Mouse (Mus musculus) layer of hippocampus, adult 8-10 months (tissue): ENCODE data around the gene Kcnt1. TPM values are rescaled to one million over a fixed set of nuclear protein-coding genes. Genes with fewer than 3 reads are reported as not detected.
"Not testable (repeated sequence)": the region's sequence is repeated elsewhere in the genome, so short reads cannot be mapped to it uniquely, and the experiment has no call there.

ENCODE experiments used
- DNase-seq, 2 experiments: peaks; one replicate each; pipeline ENCODE4 v3.0.0; 2022; ENCODE audit warnings: low spot score in 2 of 2
- total RNA-seq, 4 experiments: library from RNA; stranded (reverse); gene quantifications; 2 replicates each; pipeline ENCODE4 v1.2.4; 2022

The Kcnt1 gene
- 10 to 100 TPM; 51.4 to 62.1 (median 53.9) TPM for total RNA-seq

- no peak for DNase-seq
Observed at GRCm38 (mm10) chr2:25863337-25864131, at the start of gene Kcnt1. Gene Kcnt1 (plus strand): TSS chr2:25863734.

DNA sequence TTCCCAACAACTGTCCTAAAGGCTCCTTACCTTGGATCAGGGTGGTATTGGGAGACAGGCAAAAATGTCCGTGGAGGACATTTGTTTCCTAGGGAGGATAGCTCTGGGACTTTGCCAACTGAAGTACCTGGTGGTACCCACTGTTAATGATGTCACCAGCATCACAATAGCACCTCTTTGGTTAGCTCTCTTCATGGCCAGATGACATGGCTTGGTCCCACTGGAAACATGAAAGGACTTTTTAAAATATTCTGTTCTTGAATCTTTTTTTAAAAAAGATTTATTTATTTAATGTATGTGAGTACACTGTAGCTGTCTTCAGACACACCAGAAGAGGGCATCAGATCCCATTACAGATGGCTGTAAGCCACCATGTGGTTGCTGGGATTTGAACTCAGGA is 47.8 kb upstream of the Kcnt1 start, which contains the start of gene Glt6d1:
TSS of gene Glt6d1 (minus strand) at position 101 of the 400 bp plus-strand sequence.
- not testable (repeated sequence) for DNase-seq

DNA sequence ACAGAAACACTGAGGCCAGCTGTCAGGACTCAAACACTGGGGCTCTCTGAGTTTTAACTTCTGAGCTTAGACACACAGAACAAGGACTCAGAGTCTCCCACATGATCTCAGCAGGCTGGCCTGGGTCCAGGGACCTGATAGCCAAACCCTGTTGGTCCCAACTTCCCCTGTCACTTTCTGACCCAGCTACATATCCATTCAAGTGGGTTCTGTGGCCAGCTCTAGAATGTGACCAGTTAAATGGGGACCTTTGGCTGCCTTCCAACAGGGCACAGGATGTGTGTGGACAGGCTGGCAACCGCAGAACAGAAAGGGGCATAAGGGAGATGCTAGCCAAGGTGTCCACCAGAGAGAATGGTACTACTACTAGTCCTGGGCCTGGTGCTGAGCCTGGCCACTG is 40.7 kb upstream of the Kcnt1 start, which contains the start of gene Lcn9:
TSS of gene Lcn9 (plus strand) at position 348 of the 400 bp plus-strand sequence.
- DNase-seq = no peak

- DNase-seq = no peak
Observed at GRCm38 (mm10) chr2:25824751-25825150, 38.8 kb upstream of the Kcnt1 start.

GRCm38 (mm10) chr2:25828344-25828947 is 35.1 kb upstream of the Kcnt1 start:
- DNase-seq = no peak

GRCm38 (mm10) chr2:25830786-25831185 is 32.7 kb upstream of the Kcnt1 start:
- no peak for DNase-seq

DNA sequence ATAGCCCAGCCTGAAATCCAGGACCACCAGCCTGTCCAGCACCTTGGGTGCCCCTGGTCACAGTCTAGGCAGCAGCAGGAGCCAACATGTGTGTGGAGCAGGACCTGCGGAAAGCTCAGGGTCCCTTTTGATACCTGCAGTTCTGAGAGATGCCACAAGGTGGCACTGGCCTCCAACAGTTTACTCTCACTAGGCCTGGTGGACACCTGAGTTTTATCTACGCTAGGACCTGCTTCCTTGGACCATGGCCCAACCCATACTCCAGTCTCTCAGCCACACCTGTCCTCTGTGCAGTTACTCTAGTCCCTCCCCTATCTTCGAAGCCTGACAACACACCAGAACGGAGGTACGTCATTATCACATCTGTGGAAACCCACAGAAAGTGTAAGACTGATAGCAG is 27.2 kb upstream of the Kcnt1 start:
- peak; percentile 47 to 84 for DNase-seq

- DNase-seq = no peak
Observed at GRCm38 (mm10) chr2:25842161-25842560, 21.4 kb upstream of the Kcnt1 start.

- DNase-seq = peak; percentile 44 to 64
Observed at GRCm38 (mm10) chr2:25842758-25843157, 20.8 kb upstream of the Kcnt1 start.

DNA sequence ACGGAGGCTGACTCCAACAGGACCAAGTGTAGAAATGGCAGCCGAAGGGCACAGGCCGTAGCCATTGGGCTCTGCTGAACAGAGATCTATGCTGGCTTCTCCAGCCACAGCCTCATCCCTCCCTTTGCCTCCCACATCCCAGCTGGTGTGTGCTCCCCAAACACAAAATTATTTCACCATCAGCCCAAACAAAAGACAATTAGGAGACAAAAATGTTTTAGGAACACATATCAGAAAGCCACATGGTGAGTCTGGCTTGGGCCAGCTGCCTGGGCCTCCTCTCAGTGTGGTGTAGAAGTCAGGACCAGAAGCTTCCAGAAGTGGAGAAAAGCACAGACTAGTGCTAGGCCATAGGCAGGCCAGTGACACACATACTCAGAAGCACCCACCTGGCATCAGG is 19.4 kb upstream of the Kcnt1 start:
- peak in 1 of 2 experiments; percentile 38 for DNase-seq

GRCm38 (mm10) chr2:25846516-25846915 is 17.0 kb upstream of the Kcnt1 start:
- DNase-seq = no peak

DNA sequence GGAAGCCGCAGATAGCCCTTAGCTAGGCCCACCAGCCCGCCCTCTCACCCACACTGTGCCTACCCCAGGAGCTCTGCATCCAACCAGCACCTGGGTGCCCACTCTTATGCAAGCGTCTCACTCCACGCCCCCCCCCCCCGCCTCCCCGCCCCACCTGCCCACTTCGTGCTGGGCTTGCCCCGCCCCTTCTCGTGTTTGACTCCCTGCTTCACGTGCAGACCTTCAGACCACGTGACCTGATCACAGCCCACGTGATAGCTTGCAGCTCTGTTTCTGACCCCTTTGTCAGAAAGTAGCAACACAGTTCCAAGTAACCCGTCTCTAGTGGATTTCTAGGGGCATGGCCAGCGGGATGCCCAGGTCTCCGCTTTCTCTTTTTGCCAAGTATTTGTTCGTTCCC is 16.3 kb upstream of the Kcnt1 start, which contains the start of gene Sohlh1:
TSS of gene Sohlh1 (minus strand) at position 23 of the 400 bp plus-strand sequence.
- DNase-seq = no peak

DNA sequence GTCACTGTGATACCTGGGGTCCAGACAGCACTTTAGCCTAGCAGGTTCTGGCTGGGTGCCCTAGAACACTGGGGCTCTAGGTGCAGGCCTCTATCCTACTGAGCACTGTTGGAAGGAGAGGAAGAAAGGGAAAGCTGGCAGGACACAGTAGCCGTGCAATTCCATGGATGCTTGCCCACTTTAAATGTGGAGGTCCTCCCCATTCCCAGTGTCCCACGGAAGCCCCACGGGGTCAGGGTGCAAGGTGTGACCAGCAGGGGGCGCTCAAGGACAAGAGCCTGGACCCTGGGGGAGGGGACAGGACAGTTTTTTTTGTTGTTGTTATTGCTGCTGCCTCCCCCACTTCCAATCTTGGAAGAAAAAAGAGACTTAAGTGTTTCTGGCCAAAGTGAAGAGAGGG is 13.2 kb upstream of the Kcnt1 start:
- no peak for DNase-seq

GRCm38 (mm10) chr2:25852626-25853025 is 10.9 kb upstream of the Kcnt1 start:
- DNase-seq = peak; percentile 31 to 58

GRCm38 (mm10) chr2:25853998-25854397 is 9.5 kb upstream of the Kcnt1 start:
- DNase-seq = no peak

GRCm38 (mm10) chr2:25859891-25860290 is 3.6 kb upstream of the Kcnt1 start:
- DNase-seq = no peak

GRCm38 (mm10) chr2:25862038-25862437 is 1.5 kb upstream of the Kcnt1 start:
- no peak for DNase-seq

- DNase-seq = no peak
Observed at GRCm38 (mm10) chr2:25862696-25863270, 751 bp upstream of the Kcnt1 start.

GRCm38 (mm10) chr2:25864230-25864629 is 696 bp downstream of the Kcnt1 start:
- DNase-seq = no peak

DNA sequence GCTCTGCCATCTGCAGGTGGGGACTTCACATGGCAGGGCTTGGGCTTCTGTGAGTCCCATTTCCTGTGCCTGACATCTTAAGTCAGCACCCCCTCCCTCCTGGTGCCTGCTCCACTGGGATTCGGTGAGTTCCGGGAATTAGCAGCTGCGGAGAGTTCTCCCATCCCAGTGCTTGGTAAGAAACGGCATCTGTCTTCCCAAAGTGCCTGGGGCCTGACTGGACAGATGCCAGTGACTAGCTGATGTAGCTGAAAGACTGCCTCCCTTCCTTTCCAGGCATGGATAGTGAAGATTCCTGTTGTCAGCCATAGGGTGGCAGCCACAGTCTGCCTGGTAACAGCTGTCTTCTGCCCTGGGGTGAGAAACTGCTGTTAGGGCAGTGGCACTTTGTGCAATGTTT is 1.9 kb downstream of the Kcnt1 start:
- peak; percentile 54 to 71 for DNase-seq

DNA sequence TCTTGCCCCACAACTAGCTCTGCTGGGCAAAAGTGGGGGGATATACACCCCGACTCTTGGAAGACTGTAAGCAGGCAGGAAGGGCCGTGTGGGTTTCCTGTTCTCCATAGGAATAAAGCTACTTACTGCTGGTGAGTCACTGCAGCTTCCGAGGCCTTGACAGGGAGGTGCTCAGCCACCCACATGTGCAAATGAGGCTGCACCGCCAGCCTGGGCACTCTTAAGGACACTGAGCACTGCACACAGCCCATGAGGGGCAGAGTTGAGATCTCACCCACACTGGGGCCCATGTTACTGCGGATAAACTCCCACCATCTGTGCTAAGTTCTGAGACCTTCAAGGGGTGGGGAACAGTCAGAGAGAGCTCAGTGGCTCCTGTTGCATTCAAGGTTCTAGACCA is 3.1 kb downstream of the Kcnt1 start:
- no peak for DNase-seq

DNA sequence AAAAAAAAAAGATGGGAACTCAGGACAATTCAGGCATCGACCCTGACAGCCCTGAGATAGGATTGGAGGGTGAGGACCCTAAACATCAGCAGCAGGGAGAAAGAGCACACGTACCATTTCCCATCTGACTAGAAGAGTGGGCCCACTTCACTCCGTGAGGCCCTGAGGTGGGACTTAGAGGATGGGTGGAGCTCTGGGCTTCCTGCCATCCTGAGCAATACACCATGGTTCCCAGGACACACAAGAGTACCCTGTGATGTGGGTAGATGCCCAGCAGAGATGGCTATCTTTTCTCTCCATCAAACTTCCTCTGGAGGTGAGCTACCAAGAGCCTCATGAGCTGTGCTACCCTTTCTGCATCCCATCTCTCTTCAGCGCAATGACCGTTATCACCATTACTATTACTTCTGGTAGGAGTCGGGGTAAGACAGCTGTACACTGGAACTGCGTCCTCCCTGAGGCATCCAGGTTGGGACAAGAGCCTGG is 13.8 kb downstream of the Kcnt1 start:
- no peak for DNase-seq
